Mouse (Mus musculus) B cell, adult 62 days (primary cell): Measurements from ENCODE around the gene Matk. TPM values are rescaled to one million over a fixed set of nuclear protein-coding genes. Genes with fewer than 3 reads are reported as not detected.

Source experiments
- total RNA-seq: library from RNA; stranded (reverse); gene quantifications from 4 replicates; pipeline ENCODE4 v1.2.4, GENCODE M21; 2023

The Matk gene
- total RNA-seq: 25.9 to 37.1 TPM (median 29.9 TPM) in 4 replicates

DNA sequence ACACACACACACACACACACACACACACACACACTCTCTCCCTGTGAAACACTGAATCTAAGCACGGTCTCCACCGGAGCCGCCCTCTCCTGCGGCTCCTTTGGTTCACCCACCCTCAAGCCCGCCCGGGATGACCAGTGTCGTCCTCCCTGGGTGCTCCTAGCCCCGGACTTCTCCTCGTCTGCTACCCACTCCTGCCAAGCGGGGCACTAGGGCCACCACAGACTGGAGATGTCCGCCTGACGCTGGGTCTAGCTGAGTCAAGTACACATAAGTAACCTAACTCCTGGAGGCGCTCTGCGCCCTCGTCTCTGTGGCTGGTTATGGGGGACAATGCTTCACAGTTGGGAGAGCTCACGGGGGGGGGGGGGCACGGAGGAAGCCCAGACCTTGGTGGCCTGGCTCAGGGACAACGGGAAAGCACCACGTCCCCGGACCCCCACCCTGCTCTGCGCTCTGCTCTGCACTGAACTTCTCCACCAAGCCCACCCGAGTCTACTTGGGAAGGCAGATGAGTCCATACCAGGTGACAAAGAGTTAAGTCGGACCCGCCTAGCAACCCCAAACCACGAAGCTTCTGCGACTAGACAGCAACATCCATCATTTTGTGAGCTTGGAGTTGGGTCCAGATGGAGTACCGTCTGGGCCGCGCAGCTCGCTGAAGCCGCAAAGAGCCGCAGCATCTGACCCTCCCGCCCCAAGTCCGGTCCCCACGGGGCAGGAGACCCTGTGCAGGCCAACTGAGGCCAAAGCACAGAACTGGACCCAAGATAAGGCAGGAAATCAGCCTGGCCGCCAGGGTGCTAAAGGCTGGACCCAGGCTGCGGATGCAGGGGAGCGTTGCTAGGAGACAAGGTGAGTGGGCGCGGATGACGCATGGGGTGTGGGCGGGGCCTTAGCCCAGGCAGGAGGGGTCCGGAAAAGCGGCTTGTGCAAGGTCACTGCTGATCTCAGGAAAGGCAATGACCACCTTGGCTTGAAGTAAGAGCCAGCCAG, at the start of gene Matk:
Gene Matk, plus strand, starts transcription at position 512 of the 996 bp plus-strand sequence.

DNA sequence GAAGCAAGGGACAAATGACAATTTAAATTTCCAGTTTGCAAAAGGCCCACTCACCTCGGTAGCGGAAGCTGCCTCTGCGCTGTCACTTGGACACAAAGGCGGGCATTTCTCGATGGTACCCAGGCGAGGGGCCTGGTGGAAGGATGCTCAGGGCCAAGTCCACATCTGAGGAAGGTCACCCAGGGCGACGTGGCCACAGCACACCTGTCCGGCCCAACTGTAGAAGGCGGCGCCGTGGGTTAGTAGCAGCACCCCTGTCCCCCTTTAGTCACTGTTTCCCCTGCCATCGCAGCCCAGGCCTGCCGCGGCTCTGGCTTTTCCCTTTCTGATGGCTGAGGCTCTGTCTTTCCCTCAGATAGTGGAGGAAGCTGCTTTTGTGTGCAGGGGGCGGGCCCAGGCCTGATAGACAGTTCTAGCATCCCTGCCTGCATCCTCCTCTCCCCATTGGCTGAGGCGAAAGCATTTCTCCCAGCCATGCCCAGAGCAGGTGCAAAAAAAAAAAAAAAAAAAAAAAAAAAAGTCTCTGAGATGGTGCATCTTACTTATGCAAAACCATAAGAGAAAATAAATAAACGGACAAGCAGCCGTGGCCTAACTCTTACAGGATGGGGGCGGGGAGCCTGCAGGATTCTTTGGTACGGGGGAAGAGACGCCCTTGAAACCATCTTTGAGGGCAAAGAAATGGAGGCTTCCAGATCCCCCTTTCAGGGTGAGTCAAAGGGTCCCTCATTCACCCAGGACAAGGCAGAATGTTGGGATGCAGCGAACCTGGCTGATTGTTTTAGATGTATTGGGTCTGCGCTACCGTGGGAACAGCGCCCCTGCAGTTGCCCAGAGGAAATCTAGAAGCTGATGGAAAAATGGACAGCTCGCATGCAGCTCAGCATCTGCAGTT, 22.1 kb upstream of the Matk start, which contains the start of gene Atcay:
Gene Atcay, minus strand, starts transcription at position 396 of the 895 bp plus-strand sequence.

DNA sequence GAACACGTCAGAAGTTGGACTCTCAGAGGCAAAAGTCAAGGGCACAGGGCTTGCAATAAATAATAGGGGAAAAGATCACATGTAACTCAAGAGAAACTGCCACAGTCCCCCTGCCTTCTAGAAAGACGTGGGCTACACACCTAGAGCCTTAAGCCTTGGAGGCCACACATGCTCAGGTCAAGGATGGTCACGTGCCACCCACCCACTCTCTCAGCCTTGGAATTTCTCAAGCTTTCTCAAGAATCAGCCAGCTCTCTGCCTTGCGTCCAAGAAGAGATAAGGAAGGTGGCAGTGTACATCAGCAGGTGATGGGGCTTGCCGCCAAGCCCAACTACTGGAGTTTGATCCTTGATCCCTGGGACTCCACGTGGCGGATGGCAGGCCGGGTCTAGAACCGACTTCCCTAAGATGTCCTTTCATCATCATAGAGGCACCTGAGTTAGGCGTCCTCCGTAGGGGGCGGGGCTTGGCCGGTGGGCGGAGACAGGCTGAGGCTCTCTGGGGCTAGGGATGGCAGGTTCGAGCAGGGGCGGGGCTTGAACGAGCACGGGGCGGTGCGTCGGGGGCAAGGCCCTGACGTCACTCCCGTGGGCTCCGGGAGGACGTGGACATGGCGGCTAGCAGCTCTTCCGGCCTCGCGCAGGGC, 20.0 kb upstream of the Matk start, which contains the start of gene Zfr2:
Gene Zfr2, plus strand, starts transcription at position 576 of the 646 bp plus-strand sequence.

DNA sequence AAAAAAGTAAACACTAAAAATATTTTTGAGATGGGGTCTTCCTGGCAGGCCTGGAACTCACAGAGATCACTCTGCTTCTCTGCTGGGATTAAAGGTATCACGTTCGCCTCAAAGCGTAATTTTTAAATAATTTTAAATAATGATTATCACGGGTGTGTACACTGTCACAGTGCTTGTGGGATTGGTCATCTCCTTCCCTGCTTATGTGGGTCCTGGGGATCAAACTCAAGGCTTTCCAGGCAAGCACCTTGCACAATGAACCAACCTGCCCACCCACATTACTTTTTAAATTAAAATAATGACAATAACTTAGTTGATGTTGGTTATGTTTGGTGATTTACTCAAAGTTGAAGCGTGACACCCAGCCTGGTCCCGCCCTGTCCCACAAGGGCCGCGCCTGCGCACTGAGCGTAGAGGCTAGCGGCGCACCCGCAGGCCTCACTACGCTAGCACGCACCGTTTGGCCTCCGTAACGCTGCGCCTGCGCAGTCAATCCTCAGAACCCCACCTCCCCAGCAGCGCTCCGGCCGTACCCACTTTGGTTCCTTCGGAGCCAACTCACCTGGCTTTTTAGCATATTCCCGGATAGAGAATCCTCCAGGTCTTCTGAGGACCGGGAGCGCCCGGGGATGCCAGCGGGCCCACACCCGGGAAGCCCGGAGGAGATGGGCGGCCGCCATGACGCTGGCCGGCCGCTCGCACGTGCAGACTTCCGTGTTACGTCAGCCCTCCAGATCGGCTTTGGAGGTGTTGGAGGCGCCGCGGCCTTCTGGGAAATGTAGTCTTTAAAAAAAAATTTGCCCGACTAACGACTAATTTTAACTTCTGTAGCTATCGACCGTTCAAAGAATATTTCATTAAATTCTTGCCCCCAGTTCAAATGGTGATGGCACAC, 13.7 kb downstream of the Matk start, which contains the start of the genes Mrpl54 and Apba3:
Gene Mrpl54, minus strand, starts transcription at position 724 of the 895 bp plus-strand sequence.
Gene Apba3, plus strand, starts transcription at position 750 of the 895 bp plus-strand sequence.

DNA sequence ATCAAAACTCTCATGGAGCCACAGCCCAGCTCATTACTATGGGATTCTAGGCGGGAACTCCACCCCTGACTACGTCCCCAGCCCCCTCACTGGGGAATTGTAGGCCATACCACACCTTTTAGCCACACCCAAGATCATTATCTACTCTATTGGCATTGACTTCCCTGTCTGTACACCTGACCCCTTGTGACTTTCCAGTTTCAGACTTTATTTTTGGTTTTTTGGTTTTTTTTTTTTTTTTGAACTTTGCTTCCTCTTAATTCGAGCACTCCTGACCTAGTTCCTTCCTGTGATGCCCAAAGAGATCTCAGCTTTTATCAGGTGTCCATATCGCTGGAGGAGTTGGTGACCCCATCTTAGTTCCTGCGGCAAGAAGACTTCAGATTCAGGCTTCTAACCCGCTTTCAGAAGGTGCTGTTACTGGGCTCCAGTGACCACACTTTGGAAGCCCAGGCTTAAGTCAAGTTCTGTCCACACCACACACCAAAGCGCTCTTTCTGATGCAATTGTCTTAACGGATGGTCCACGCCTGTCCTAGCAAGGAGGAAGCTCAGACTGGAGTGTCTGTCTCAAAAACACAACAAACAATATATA, 38.9 kb downstream of the Matk start, which contains the start of gene Tjp3:
Gene Tjp3, minus strand, starts transcription at position 71 of the 594 bp plus-strand sequence.

DNA sequence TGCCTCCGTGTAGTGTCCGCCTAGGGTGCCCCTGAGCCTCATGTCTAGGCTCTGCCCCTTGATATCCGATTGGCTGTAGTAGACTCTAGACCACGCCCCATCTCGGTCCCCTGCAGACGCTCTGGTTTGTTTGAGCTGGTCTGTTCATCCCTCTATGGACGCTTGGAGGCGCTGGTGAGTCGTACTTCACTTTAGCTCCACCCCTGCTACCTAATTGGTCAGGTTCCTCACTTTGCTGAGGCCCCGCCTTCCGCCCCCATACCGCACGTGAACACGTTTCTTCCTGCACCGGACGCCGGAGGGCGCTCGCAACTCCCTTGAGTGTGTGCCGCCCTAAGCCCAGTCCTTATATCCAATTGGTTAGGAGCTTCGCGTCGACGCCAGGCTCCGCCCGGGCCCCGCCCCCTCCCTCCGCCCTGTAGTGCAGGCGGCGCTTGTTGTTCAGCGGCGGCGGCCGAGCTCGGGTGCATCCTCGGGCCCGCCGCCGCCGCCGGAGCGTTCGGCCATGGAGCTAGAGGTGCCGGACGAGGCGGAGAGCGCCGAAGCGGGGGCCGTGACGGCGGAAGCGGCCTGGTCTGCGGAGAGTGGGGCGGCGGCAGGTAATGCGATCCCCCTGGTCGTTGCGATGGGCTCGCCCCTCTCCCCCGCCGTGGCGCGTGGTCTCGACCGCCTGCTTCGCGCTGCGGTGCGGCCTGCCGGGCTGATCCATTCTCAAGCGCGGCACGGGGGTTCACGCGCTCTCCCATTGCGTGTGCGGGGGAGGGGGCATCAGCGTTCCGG, 40.0 kb downstream of the Matk start, which contains the start of gene Pip5k1c:
Gene Pip5k1c, plus strand, starts transcription at position 410 of the 780 bp plus-strand sequence.

Other genes with a start within 250 kb of the Matk start
- gene Gng7, start 238.0 kb upstream of the Matk start, total RNA-seq: 0.27 to 1.4 TPM (median 0.43 TPM) in 4 replicates
- gene Diras1, start 227.3 kb upstream of the Matk start, total RNA-seq: not detected in 4 replicates
- 11.2 to 15.3 TPM (median 11.6 TPM) in 4 replicates for gene Slc39a3, start 215.5 kb upstream of the Matk start, total RNA-seq
- 61.8 to 68.8 TPM (median 65.7 TPM) in 4 replicates for gene Sgta, start 192.8 kb upstream of the Matk start, total RNA-seq
- 13.8 to 17.5 TPM (median 15.7 TPM) in 4 replicates for gene Thop1, start 182.9 kb upstream of the Matk start, total RNA-seq
- not detected in 4 replicates for gene Creb3l3, start 154.1 kb upstream of the Matk start, total RNA-seq
- gene Map2k2, start 147.0 kb upstream of the Matk start, total RNA-seq: 140 to 154 TPM (median 146 TPM) in 4 replicates
- gene Zbtb7a, start 117.7 kb upstream of the Matk start, total RNA-seq: 102 to 107 TPM (median 105 TPM) in 4 replicates
- 60.6 to 70.8 TPM (median 66.5 TPM) in 4 replicates for gene Pias4, start 85.0 kb upstream of the Matk start, total RNA-seq
- 1,970 to 2,090 TPM (median 2,027 TPM) in 4 replicates for gene Eef2, start 76.3 kb upstream of the Matk start, total RNA-seq
- gene Dapk3, start 69.9 kb upstream of the Matk start, total RNA-seq: 79.2 to 84.3 TPM (median 81.9 TPM) in 4 replicates
- not detected in 4 replicates for gene 4930442H23Rik, start 69.1 kb upstream of the Matk start, total RNA-seq
- not detected in 4 replicates for gene Nmrk2, start 50.9 kb upstream of the Matk start, total RNA-seq
- not detected in 4 replicates for gene Atcay, start 22.1 kb upstream of the Matk start, total RNA-seq
- gene Zfr2, start 19.8 kb upstream of the Matk start, total RNA-seq: 4.3 to 6.4 TPM (median 4.6 TPM) in 4 replicates
- gene Mrpl54, start 14.0 kb downstream of the Matk start, total RNA-seq: 120 to 145 TPM (median 129 TPM) in 4 replicates
- 22.1 to 30.5 TPM (median 26.9 TPM) in 4 replicates for gene Apba3, start 14.0 kb downstream of the Matk start, total RNA-seq
- 11.7 to 14.1 TPM (median 12.2 TPM) in 4 replicates for gene Tjp3, start 38.6 kb downstream of the Matk start, total RNA-seq
- 147 to 164 TPM (median 158 TPM) in 4 replicates for gene Pip5k1c, start 40.0 kb downstream of the Matk start, total RNA-seq
- 45.5 to 50.8 TPM (median 48.1 TPM) in 4 replicates for gene Cactin, start 68.2 kb downstream of the Matk start, total RNA-seq
- 3.3 to 4.4 TPM (median 3.7 TPM) in 4 replicates for gene Tbxa2r, start 75.8 kb downstream of the Matk start, total RNA-seq
- 0.57 to 1.1 TPM (median 0.80 TPM) in 4 replicates for gene Gipc3, start 90.3 kb downstream of the Matk start, total RNA-seq
- gene Hmg20b, start 97.5 kb downstream of the Matk start, total RNA-seq: 71.5 to 76.8 TPM (median 75.7 TPM) in 4 replicates
- 8.7 to 13.6 TPM (median 9.9 TPM) in 4 replicates for gene Mfsd12, start 104.6 kb downstream of the Matk start, total RNA-seq
- 5.0 to 8.0 TPM (median 6.8 TPM) in 4 replicates for gene 4930404N11Rik, start 112.9 kb downstream of the Matk start, total RNA-seq
- 41.9 to 52.4 TPM (median 51.6 TPM) in 4 replicates for gene Fzr1, start 125.6 kb downstream of the Matk start, total RNA-seq
- gene Dohh, start 131.5 kb downstream of the Matk start, total RNA-seq: 37.0 to 49.1 TPM (median 44.0 TPM) in 4 replicates
- 1.4 to 3.0 TPM (median 2.2 TPM) in 4 replicates for gene Gm48551, start 131.5 kb downstream of the Matk start, total RNA-seq
- 2.3 to 8.8 TPM (median 6.4 TPM) in 4 replicates for gene Gm48552, start 136.1 kb downstream of the Matk start, total RNA-seq
- 4.3 to 8.4 TPM (median 7.4 TPM) in 4 replicates for gene Smim24, start 140.1 kb downstream of the Matk start, total RNA-seq
- 18.3 to 24.4 TPM (median 19.5 TPM) in 4 replicates for gene Nfic, start 202.7 kb downstream of the Matk start, total RNA-seq
- not detected in 4 replicates for gene Celf5, start 229.8 kb downstream of the Matk start, total RNA-seq
- gene Ncln, start 243.5 kb downstream of the Matk start, total RNA-seq: 99.6 to 113 TPM (median 106 TPM) in 4 replicates
- gene S1pr4, start 247.2 kb downstream of the Matk start, total RNA-seq: 48.2 to 59.1 TPM (median 54.6 TPM) in 4 replicates